Mouse (Mus musculus) retina, adult 2 months (tissue): ENCODE measurements around the gene Cadm1.
A peak's percentile ranks its signal among the peaks of the same experiment; 100 is the strongest.

ENCODE experiments used
- DNase-seq: peaks from one replicate; pipeline ENCODE4 v3.0.0-alpha.2; 2012; ENCODE audit warnings: low read depth, low spot score

The Cadm1 gene

GRCm38 (mm10) chr9:47734905-47735304 is 204.9 kb downstream of the Cadm1 start:
- DNase-seq, result no peak

- DNase-seq, result no peak
Measured at GRCm38 (mm10) chr9:47738799-47739198, 208.8 kb downstream of the Cadm1 start.

GRCm38 (mm10) chr9:47739276-47739675 is 209.3 kb downstream of the Cadm1 start:
- DNase-seq, result no peak

- DNase-seq, result no peak
Measured at GRCm38 (mm10) chr9:47741751-47742150, 211.8 kb downstream of the Cadm1 start.

- no peak for DNase-seq
Measured at GRCm38 (mm10) chr9:47744916-47745315, 214.9 kb downstream of the Cadm1 start.

GRCm38 (mm10) chr9:47745716-47746115 is 215.7 kb downstream of the Cadm1 start:
- no peak for DNase-seq

- DNase-seq, result no peak
Measured at GRCm38 (mm10) chr9:47749160-47749559, 219.2 kb downstream of the Cadm1 start.

GRCm38 (mm10) chr9:47752516-47752915 is 222.5 kb downstream of the Cadm1 start:
- no peak for DNase-seq

- DNase-seq, result no peak
Measured at GRCm38 (mm10) chr9:47753127-47753526, 223.2 kb downstream of the Cadm1 start.

- no peak for DNase-seq
Measured at GRCm38 (mm10) chr9:47755119-47755518, 225.1 kb downstream of the Cadm1 start.

- DNase-seq, result no peak
Measured at GRCm38 (mm10) chr9:47757798-47758197, 227.8 kb downstream of the Cadm1 start.

- no peak for DNase-seq
Measured at GRCm38 (mm10) chr9:47758320-47758719, 228.3 kb downstream of the Cadm1 start.

GRCm38 (mm10) chr9:47759807-47760206 is 229.8 kb downstream of the Cadm1 start:
- no peak for DNase-seq

GRCm38 (mm10) chr9:47761601-47762000 is 231.6 kb downstream of the Cadm1 start:
- no peak for DNase-seq

- no peak for DNase-seq
Measured at GRCm38 (mm10) chr9:47762913-47763312, 232.9 kb downstream of the Cadm1 start.

GRCm38 (mm10) chr9:47764920-47765319 is 234.9 kb downstream of the Cadm1 start:
- no peak for DNase-seq

- no peak for DNase-seq
Measured at GRCm38 (mm10) chr9:47765323-47765722, 235.3 kb downstream of the Cadm1 start.

GRCm38 (mm10) chr9:47766342-47766741 is 236.4 kb downstream of the Cadm1 start:
- DNase-seq, result no peak

GRCm38 (mm10) chr9:47770836-47771235 is 240.9 kb downstream of the Cadm1 start:
- no peak for DNase-seq

GRCm38 (mm10) chr9:47771953-47772352 is 242.0 kb downstream of the Cadm1 start:
- no peak for DNase-seq

- no peak for DNase-seq
Measured at GRCm38 (mm10) chr9:47772750-47773149, 242.8 kb downstream of the Cadm1 start.

- peak; percentile 50 for DNase-seq
Measured at GRCm38 (mm10) chr9:47776941-47777919, 247.3 kb downstream of the Cadm1 start.

GRCm38 (mm10) chr9:47778438-47778837 is 248.5 kb downstream of the Cadm1 start:
- DNase-seq, result no peak
